Mouse (Mus musculus) liver, embryonic 11.5 days (tissue): ENCODE measurements around the gene Gm21985. TPM values are rescaled to one million over a fixed set of nuclear protein-coding genes. Genes with fewer than 3 reads are reported as not detected.
"Not testable (repeated sequence)": the region's sequence is repeated elsewhere in the genome, so short reads cannot be mapped to it uniquely, and the experiment has no call there.

ENCODE experiments used
- ATAC-seq: fragments of 200-750 bp; cut with Nextera tagmentation; replicated peaks from 2 replicates; pipeline ENCODE4 v1.8.0; 2017; ENCODE audit warnings: moderate number of reproducible peaks, mild to moderate bottlenecking, moderate TSS enrichment, moderate library complexity; ENCODE audit not compliant: low FRiP score
- DNase-seq: peaks from one replicate; pipeline ENCODE4 v3.0.0-alpha.2; 2017; ENCODE audit warnings: low spot score
- H3K27ac ChIP-seq: fragments of 300-500 bp; sonication (generic); 2 replicates; pipeline ENCODE4 v1.5.1; 2014; ENCODE audit warnings: mild to moderate bottlenecking, low read depth, low read length, control low read depth
- H3K27me3 ChIP-seq: fragments of 300-500 bp; sonication (generic); replicated peaks from 2 replicates; pipeline ENCODE4 v1.6.1; 2014; ENCODE audit warnings: low read length, mixed read lengths; ENCODE audit not compliant: control insufficient read depth, insufficient read depth
- H3K36me3 ChIP-seq: fragments of 300-500 bp; sonication (generic); 2 replicates; pipeline ENCODE4 v1.6.1; 2014; ENCODE audit warnings: mild to moderate bottlenecking, low read length, moderate library complexity, mixed read lengths; ENCODE audit not compliant: control insufficient read depth, insufficient read depth
- H3K4me1 ChIP-seq: fragments of 300-500 bp; sonication (generic); replicated peaks from 2 replicates; pipeline ENCODE4 v1.6.1; 2014; ENCODE audit warnings: low read length, mixed read lengths; ENCODE audit not compliant: control insufficient read depth, insufficient read depth
- H3K4me2 ChIP-seq: fragments of 300-500 bp; sonication (generic); 2 replicates; pipeline ENCODE4 v1.6.1; 2014; ENCODE audit warnings: mild to moderate bottlenecking, control low read depth, moderate library complexity
- H3K4me3 ChIP-seq: fragments of 300-500 bp; sonication (generic); 2 replicates; pipeline ENCODE4 v1.5.1; 2014; ENCODE audit warnings: low read depth, low read length, control low read depth
- H3K9ac ChIP-seq: fragments of 300-500 bp; sonication (generic); 2 replicates; pipeline ENCODE4 v1.6.1; 2014; ENCODE audit warnings: low read depth, low read length, control low read depth
- H3K9me3 ChIP-seq: fragments of 300-500 bp; sonication (generic); 2 replicates; pipeline ENCODE4 v1.6.1; 2016; ENCODE audit warnings: low read length, inconsistent platforms, mixed read lengths; ENCODE audit not compliant: control insufficient read depth
- WGBS: fragments of 180-500 bp; shearing (Covaris S2); extraction: QIAGEN DNeasy Blood & Tissue Kit; methylation state at CpG from one replicate; pipeline ENCODE4 v1.1.7; 2014; 5-methylcytosine and 5-hydroxymethylcytosine counted together
- polyA plus RNA-seq: library from polyadenylated mRNA; unstranded; fragments of >200 nt; fragmentation: Nextera tagmentation; extraction: Ambion mirVana; gene quantifications from 2 replicates; pipeline ENCODE4 v1.2.1, GENCODE M21; 2014

The Gm21985 gene
- polyA plus RNA-seq, 1 experiment from 2014 or later: not detected

DNA sequence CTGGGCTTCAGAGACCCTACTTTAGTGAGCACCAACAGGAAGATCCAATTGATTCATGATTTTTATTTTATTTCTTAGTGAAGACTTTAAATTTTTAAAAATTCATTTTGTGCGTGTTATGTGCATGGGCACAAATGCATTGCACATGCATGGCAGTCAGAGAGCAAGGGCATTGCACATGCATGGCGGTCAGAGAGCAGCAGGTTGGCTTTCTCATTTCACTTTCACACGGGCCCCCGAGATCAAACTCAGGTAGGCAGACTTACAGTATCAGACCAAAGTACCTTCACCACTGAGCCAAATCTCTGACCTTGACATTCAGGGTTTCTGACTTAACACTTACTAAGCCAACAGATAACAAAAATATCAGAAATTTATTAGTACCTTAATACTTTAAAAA, 163.6 kb downstream of the Gm21985 start:
- Histone ChIP-seq H3K9ac (no peak overlapping the region), H3K27me3 (no peaks in the 10 kb centered on the region), H3K36me3 (no peaks in the 10 kb centered on the region), H3K4me3 (no peak overlapping the region), H3K4me2 (no peak overlapping the region), H3K4me1 (no peaks in the 10 kb centered on the region), H3K9me3 (no peaks in the 10 kb centered on the region), H3K27ac (no peak overlapping the region)
- DNase-seq (no peak), ATAC-seq (no peak)
- 77% methylated on average over 4 of the region's 4 CpGs for WGBS

DNA sequence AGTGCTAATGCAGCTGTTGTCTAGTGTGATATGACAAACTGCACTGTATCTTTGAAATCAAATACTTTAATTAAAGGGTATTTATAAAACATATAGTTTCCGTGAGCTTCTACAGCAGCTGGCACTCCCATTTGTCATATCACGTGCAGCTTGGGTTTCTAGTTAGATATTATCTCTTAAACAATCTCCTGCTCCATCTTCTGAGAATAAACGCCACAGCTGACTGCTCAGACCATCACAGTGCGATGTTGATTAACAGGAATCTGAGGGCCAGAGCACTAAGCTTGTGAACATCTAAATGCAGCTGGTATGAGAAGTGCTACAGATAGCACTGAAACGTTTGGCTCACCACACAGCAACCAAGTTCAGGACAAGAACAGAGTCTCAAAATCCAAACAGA, 164.3 kb downstream of the Gm21985 start:
- WGBS: 62% methylated on average over 5 of the region's 5 CpGs
- no peak for DNase-seq
- H3K4me1 ChIP-seq: no peaks in the 10 kb centered on the region
- H3K27ac ChIP-seq: no peak overlapping the region
- no peak overlapping the region for H3K4me2 ChIP-seq
- no peak overlapping the region for H3K9ac ChIP-seq
- H3K27me3 ChIP-seq: no peaks in the 10 kb centered on the region
- H3K4me3 ChIP-seq: no peak overlapping the region
- ATAC-seq: no peak
- H3K9me3 ChIP-seq: no peaks in the 10 kb centered on the region
- H3K36me3 ChIP-seq: no peaks in the 10 kb centered on the region

DNA sequence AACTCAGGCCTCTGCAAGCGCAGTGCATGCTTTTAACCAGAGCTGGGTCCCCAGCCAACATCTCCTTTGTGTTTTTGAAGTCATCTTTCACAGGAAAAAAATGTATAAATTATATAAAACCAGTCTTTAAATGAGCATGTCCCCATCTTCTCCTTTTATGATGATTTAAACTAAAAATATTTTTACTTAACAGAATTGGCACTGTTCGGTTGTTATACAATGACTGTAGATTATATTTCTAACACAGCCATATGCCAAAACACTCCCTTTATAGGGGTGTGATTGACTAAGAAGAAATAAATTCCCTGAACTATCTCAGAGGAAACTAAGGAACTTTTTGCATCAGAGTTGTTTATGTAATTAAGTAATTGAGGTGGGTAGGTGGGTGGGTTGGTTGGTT, 166.4 kb downstream of the Gm21985 start:
- no peak for ATAC-seq
- WGBS: 91% methylated on average over 2 of the region's 2 CpGs

DNA sequence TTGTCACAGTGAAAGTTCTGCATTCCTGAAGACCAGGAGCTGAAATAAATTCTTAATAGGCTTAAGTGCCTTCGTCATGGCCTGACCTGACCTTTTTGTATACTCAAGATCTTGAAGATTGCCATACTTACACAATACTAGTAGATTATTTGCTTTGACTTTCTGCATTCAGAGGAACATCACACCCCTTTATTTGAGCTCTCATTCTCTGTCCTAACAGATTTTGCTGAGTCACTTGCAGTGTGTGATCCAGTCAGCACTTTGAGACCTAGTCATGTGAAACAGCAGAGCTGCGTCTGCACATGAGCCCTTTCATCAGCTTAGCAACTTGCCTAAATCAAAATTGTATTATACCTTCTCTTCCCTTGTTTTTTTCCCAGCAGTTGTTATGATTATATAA, 167.2 kb downstream of the Gm21985 start:
- 0 out of 2 replicates have a peak, but pooled peaks have one; percentile 62 for ATAC-seq
- 64% methylated on average over 2 of the region's 2 CpGs for WGBS
- H3K4me3 ChIP-seq: no peak overlapping the region
- H3K4me1 ChIP-seq: no peaks in the 10 kb centered on the region
- H3K4me2 ChIP-seq: no peak overlapping the region
- H3K36me3 ChIP-seq: no peaks in the 10 kb centered on the region
- no peak for DNase-seq
- H3K27ac ChIP-seq: no peak overlapping the region
- no peaks in the 10 kb centered on the region for H3K27me3 ChIP-seq
- no peak overlapping the region for H3K9ac ChIP-seq
- H3K9me3 ChIP-seq: no peaks in the 10 kb centered on the region

More for the DNA sequence above, 166.4 kb downstream of the Gm21985 start:
- H3K9ac ChIP-seq: no peak overlapping the region
- H3K4me1 ChIP-seq: no peaks in the 10 kb centered on the region
- no peaks in the 10 kb centered on the region for H3K36me3 ChIP-seq
- no peak overlapping the region for H3K4me3 ChIP-seq
- no peak for DNase-seq
- H3K27ac ChIP-seq: no peak overlapping the region
- H3K9me3 ChIP-seq: no peaks in the 10 kb centered on the region
- H3K27me3 ChIP-seq: no peaks in the 10 kb centered on the region
- H3K4me2 ChIP-seq: no peak overlapping the region

DNA sequence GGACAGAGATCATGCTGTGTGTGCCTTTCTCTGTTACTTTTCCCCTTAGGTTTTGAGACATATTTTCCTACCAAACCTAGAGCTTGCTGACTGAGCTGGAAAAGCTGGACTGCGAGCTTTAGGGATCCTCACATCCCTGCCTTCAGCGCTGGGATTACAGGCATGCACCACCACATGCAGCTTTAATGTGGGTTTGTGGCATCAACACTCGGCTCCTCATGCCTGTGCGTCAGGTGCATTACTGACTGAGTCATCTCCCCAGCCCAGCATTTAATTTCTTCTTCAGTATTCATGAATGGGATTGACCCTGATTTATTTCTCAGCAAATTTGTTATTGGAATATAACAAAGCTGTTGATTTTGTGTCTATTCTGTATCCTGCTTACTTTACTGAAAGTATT, 170.2 kb downstream of the Gm21985 start:
- ATAC-seq (no peak), DNase-seq (no peak)
- Histone ChIP-seq H3K4me2 (no peak overlapping the region), H3K27me3 (no peaks in the 10 kb centered on the region), H3K9ac (no peak overlapping the region), H3K4me3 (no peak overlapping the region), H3K27ac (no peak overlapping the region), H3K4me1 (no peaks in the 10 kb centered on the region), H3K9me3 (no peaks in the 10 kb centered on the region), H3K36me3 (no peaks in the 10 kb centered on the region)
- WGBS: 76% methylated on average over 4 of the region's 4 CpGs

DNA sequence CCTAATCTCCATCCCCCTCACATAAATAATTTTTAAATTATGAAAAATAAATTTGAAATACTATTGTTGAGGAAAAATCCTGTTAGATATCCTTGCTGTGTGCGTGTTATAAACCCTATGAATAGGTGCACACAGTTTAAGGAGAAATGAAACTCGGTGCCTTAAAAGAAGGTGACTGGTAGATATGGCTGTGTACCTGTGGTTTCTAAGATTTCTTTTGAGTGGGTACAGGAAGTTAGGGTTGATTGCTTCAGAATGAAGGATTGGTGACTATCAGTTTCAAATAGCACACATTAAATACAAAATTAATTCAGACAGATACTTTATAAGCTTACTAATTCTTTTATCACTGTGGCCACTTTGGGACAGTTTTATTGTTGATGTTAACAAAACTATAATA, 171.5 kb downstream of the Gm21985 start:
- Histone ChIP-seq H3K4me2 (no peak overlapping the region), H3K4me1 (no peaks in the 10 kb centered on the region), H3K36me3 (no peaks in the 10 kb centered on the region), H3K27ac (no peak overlapping the region), H3K4me3 (no peak overlapping the region), H3K9ac (no peak overlapping the region), H3K27me3 (no peaks in the 10 kb centered on the region), H3K9me3 (no peaks in the 10 kb centered on the region)
- 79% methylated on average over 2 of the region's 2 CpGs for WGBS
- no peak for ATAC-seq
- DNase-seq: no peak

DNA sequence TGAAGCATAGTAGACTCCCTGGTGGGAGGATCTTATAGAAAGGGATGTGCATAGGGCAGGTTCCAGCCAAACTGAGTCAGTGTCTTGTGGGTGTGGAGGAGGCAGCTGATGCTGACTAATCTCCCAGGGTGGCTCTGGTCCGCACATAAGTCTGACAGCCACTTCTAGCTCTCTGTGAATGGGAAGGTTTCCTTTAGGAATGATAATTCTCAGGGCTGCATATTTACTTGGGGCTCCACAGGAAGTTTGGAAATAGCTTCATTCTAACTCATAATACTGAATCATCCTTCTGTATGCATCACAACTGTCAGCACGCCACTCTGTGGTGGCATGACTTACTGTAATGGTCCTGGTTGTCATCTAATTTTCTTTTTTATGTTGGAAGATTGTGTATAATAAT, 177.4 kb downstream of the Gm21985 start:
- DNase-seq: no peak
- no peak overlapping the region for H3K27ac ChIP-seq
- no peaks in the 10 kb centered on the region for H3K9me3 ChIP-seq
- no peaks in the 10 kb centered on the region for H3K36me3 ChIP-seq
- H3K4me1 ChIP-seq: no peaks in the 10 kb centered on the region
- H3K4me2 ChIP-seq: no peak overlapping the region
- 66% methylated on average over 2 of the region's 2 CpGs for WGBS
- H3K9ac ChIP-seq: no peak overlapping the region
- H3K4me3 ChIP-seq: no peak overlapping the region
- no peaks in the 10 kb centered on the region for H3K27me3 ChIP-seq
- no peak for ATAC-seq

DNA sequence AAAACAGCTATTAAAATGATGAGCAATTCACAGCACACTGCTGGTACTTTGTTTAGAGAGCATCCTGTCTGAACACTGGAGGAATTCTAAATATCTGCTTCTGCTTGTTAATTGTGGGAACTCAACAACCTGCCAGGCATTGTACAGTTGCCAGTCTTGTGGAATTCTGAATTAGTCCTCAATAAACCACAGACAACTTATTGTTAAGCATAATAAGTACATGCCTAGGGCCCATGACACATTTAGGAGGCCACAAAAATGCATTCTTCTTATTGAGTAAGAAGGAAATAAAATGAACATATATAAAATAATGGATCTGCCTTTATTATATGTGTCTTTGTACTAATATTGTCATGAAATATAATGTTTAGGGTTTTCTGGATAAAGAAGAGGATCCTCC, 179.4 kb downstream of the Gm21985 start:
- ATAC-seq: no peak
- H3K36me3 ChIP-seq: no peaks in the 10 kb centered on the region

DNA sequence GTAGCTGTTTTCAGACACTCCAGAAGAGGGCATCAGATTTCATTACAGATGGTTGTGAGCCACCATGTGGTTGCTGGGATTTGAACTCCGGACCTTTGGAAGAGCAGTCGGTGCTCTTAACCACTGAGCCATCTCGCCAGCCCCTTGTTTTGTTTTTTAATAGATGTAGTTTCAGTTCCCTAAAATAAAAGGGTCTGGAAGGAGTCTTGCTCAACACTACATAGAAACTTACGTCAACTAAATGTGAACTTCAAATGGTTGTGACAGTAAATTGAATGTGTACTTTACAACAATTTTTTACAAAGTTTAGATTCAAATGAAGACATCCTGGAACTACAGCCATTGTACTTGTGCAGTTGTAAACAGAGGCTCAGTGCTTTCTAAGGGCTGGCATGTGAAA, 181.9 kb downstream of the Gm21985 start:
- H3K36me3 ChIP-seq, ATAC-seq, H3K27me3 ChIP-seq, H3K4me1 ChIP-seq, H3K4me2 ChIP-seq, H3K9ac ChIP-seq, H3K9me3 ChIP-seq, H3K4me3 ChIP-seq, DNase-seq, H3K27ac ChIP-seq: not testable (repeated sequence)
- 69% methylated on average over 4 of the region's 4 CpGs for WGBS

More for the DNA sequence above, 179.4 kb downstream of the Gm21985 start:
- Histone ChIP-seq H3K4me1 (no peaks in the 10 kb centered on the region), H3K9me3 (no peaks in the 10 kb centered on the region), H3K27ac (no peak overlapping the region), H3K4me3 (no peak overlapping the region), H3K27me3 (no peaks in the 10 kb centered on the region), H3K4me2 (no peak overlapping the region), H3K9ac (no peak overlapping the region)
- no peak for DNase-seq
